In genomic region chr16:33154992-33155391, GRCm38 (mm10) we compare ENCODE assay signal across 8 mouse cellular contexts. TPM values are rescaled to one million over a fixed set of nuclear protein-coding genes. Genes with fewer than 3 reads are reported as not detected.
DNase-seq lines count a peak whose midpoint lies in the region; ATAC-seq and TF ChIP-seq lines count a peak whose summit lies in the region.

No protein-coding gene starts in this region.

- H3K9me3 ChIP-seq in intestine, embryonic 16.5 days (ENCODE audit: control insufficient read depth, low read length), result no peaks in the 10 kb centered on the region

- H3K27me3 ChIP-seq in intestine, embryonic 16.5 days (replicated peaks; ENCODE audit: control insufficient read depth, insufficient read depth, low read length), result no peaks in the 10 kb centered on the region

- DNase-seq in adrenal gland, postnatal 10 days, result peak; percentile 56
- DNase-seq in adrenal gland, postnatal 25 days, result no peak
- DNase-seq in left cerebral cortex, adult 2 months (ENCODE audit: extremely low spot score in 1 of 2, low spot score in 2 of 2), result no peak
- DNase-seq in left cerebral cortex, postnatal 10 days (ENCODE audit: extremely low spot score in 1 of 2, low spot score in 2 of 2), result no peak
- DNase-seq in T-cell, adult 2 months (ENCODE audit: low spot score), result peak; percentile 35
- DNase-seq in heart, postnatal 4 days, result peak; percentile 50
- DNase-seq in thymus, postnatal 14 days, result peak; percentile 60

- no peak overlapping the region for H3K4me3 ChIP-seq in left cerebral cortex, adult 2 months
- H3K4me3 ChIP-seq in intestine, embryonic 16.5 days (ENCODE audit: low read length), result no peak overlapping the region

- no peak for ATAC-seq in intestine, embryonic 16.5 days

- intact Hi-C loops in left cerebral cortex, adult 2 months (cut with DNase I), result loop anchor here (5.0 to 10.0 kb wide), 3 partner anchors 93 to 340 kb away; partner anchors contain the start of genes Lmln and Smbd1
- intact Hi-C loops in left cerebral cortex, postnatal 10 days (cut with DNase I), result loop anchor here (5.0 kb wide), 1 partner anchor 93 kb away; the partner anchor contains the start of gene Lmln

- H3K36me3 ChIP-seq in intestine, embryonic 16.5 days (ENCODE audit: control insufficient read depth, insufficient read depth, low read length), result no peaks in the 10 kb centered on the region

- no peaks in the 10 kb centered on the region for H3K4me1 ChIP-seq in intestine, embryonic 16.5 days (ENCODE audit: control insufficient read depth, insufficient read depth, low read length)

- 52% methylated on average over 4 of the region's 4 CpGs for WGBS in intestine, embryonic 16.5 days

- TF ChIP-seq CTCF in left cerebral cortex, adult 2 months (IDR thresholded peaks at IDR 0.05), result peak; percentile 63

- H3K4me2 ChIP-seq in intestine, embryonic 16.5 days (ENCODE audit: low read depth, low read length), result no peak overlapping the region

- no peak overlapping the region for H3K27ac ChIP-seq in left cerebral cortex, adult 2 months
- H3K27ac ChIP-seq in intestine, embryonic 16.5 days (ENCODE audit: low read length), result no peak overlapping the region

- H3K9ac ChIP-seq in intestine, embryonic 16.5 days (ENCODE audit: low read depth, low read length), result no peak overlapping the region

RNA-seq across cellular contexts. Expression of gene Osbpl11, which starts 29.9 kb away (rescaled TPM):
- total RNA-seq in adrenal gland, postnatal 10 days (2021), result 10 to 100 TPM; 43.8 to 57.3 TPM
- 40.1 and 42.8 TPM in 2 replicates for total RNA-seq in adrenal gland, postnatal 25 days (2021)
- 10 to 100 TPM; 16.6 to 18.7 TPM for total RNA-seq in left cerebral cortex, adult 2 months (2021)
- total RNA-seq in left cerebral cortex, postnatal 10 days (2021), result 10 to 100 TPM; 20.7 TPM
- total RNA-seq in heart, postnatal 4 days (2021), result 10 to 100 TPM; 21.9 to 22.4 TPM
- 8.8 and 9.4 TPM in 2 replicates for polyA plus RNA-seq in intestine, embryonic 16.5 days (2015; fragmentation: Nextera tagmentation; extraction: Ambion mirVana)

Comparison
In these comparisons a context has a peak if more than half of its experiments do, and no peak if none do; other contexts are left out.
1. DNase-seq: peak in adrenal gland, postnatal 10 days (single experiment), T-cell, adult 2 months (single experiment), heart, postnatal 4 days (single experiment) and thymus, postnatal 14 days (single experiment); none in adrenal gland, postnatal 25 days (single experiment), left cerebral cortex, adult 2 months (0 of 2) and left cerebral cortex, postnatal 10 days (0 of 2).